Mouse (Mus musculus): ENCODE data around the gene Gpr3. TPM values are rescaled to one million over a fixed set of nuclear protein-coding genes. Genes with fewer than 3 reads are reported as not detected.

Gpr3 gene
- polyA plus RNA-seq (2014; fragmentation: Illumina TruSeq; extraction: RNeasy Lipid Tissue Mini Kit (QIAGEN cat#74804)): 0.80 TPM

GRCm38 (mm10) chr4:133211751-133212561 lies at the start of gene Gpr3, which contains the start of gene Cd164l2:
Gpr3 (minus strand) TSS chr4:133212536.
Cd164l2 (plus strand) TSS chr4:133212131.

GRCm38 (mm10) chr4:133240490-133240921 lies 28.2 kb upstream of the Gpr3 start, which contains the start of gene Map3k6:
Map3k6 (plus strand) TSS chr4:133240818.

Other genes starting within 250 kb of the Gpr3 start
- gene Fgr, start 238.4 kb downstream of the Gpr3 start, polyA plus RNA-seq (2014; fragmentation: Illumina TruSeq; extraction: RNeasy Lipid Tissue Mini Kit (QIAGEN cat#74804)): 0.29 TPM
- 5.0 TPM for gene Ahdc1, start 201.3 kb downstream of the Gpr3 start, polyA plus RNA-seq (2014; fragmentation: Illumina TruSeq; extraction: RNeasy Lipid Tissue Mini Kit (QIAGEN cat#74804))
- 168 TPM for gene Wasf2, start 82.0 kb downstream of the Gpr3 start, polyA plus RNA-seq (2014; fragmentation: Illumina TruSeq; extraction: RNeasy Lipid Tissue Mini Kit (QIAGEN cat#74804))
- not detected for gene Cd164l2, start 405 bp downstream of the Gpr3 start, polyA plus RNA-seq (2014; fragmentation: Illumina TruSeq; extraction: RNeasy Lipid Tissue Mini Kit (QIAGEN cat#74804))
- 1.1 TPM for gene Map3k6, start 28.3 kb upstream of the Gpr3 start, polyA plus RNA-seq (2014; fragmentation: Illumina TruSeq; extraction: RNeasy Lipid Tissue Mini Kit (QIAGEN cat#74804))
- not detected for gene Sytl1, start 50.6 kb upstream of the Gpr3 start, polyA plus RNA-seq (2014; fragmentation: Illumina TruSeq; extraction: RNeasy Lipid Tissue Mini Kit (QIAGEN cat#74804))
- 0.88 TPM for gene Tmem222, start 65.3 kb upstream of the Gpr3 start, polyA plus RNA-seq (2014; fragmentation: Illumina TruSeq; extraction: RNeasy Lipid Tissue Mini Kit (QIAGEN cat#74804))
- 2.3 TPM for gene Wdtc1, start 140.9 kb upstream of the Gpr3 start, polyA plus RNA-seq (2014; fragmentation: Illumina TruSeq; extraction: RNeasy Lipid Tissue Mini Kit (QIAGEN cat#74804))
- gene Slc9a1, start 157.2 kb upstream of the Gpr3 start, polyA plus RNA-seq (2014; fragmentation: Illumina TruSeq; extraction: RNeasy Lipid Tissue Mini Kit (QIAGEN cat#74804)): 1.7 TPM